Mouse (Mus musculus) MEL (cell line): Measurements from ENCODE around the gene Cacng2. TPM values are rescaled to one million over a fixed set of nuclear protein-coding genes. Genes with fewer than 3 reads are reported as not detected.

ENCODE experiments used
- DNase-seq: peaks from one replicate; pipeline ENCODE4 v3.0.0; 2011; ENCODE audit warnings: low read depth, low spot score
- H3K27ac ChIP-seq: 2 replicates; pipeline ENCODE4 v1.5.1; 2012; ENCODE audit warnings: low read depth, mild to moderate bottlenecking, control low read depth, low read length, moderate library complexity; ENCODE audit not compliant: control insufficient read depth
- H3K27me3 ChIP-seq, 2 experiments: fragments of 150-350 bp in 1 of 2; sonication (generic) in 1 of 2; 2 replicates each; pipeline ENCODE4 v1.6.1; 2012; ENCODE audit warnings: low read length in 2 of 2, mild to moderate bottlenecking in 2 of 2, improper control_type of control experiment in 1 of 2, moderate library complexity in 1 of 2; ENCODE audit not compliant: insufficient read depth in 2 of 2, control insufficient read depth in 1 of 2
- H3K36me3 ChIP-seq, 2 experiments: 2 replicates each; pipeline ENCODE4 v1.6.1; 2012 to 2014; ENCODE audit warnings: low read length in 2 of 2, improper control_type of control experiment in 1 of 2, inconsistent platforms in 1 of 2, mild to moderate bottlenecking in 1 of 2; ENCODE audit not compliant: insufficient read depth in 2 of 2, control insufficient read depth in 1 of 2
- H3K4me1 ChIP-seq, 2 experiments: fragments of 150-350 bp in 1 of 2; sonication (generic) in 1 of 2; 2 replicates each; pipeline ENCODE4 v1.6.1; 2012; ENCODE audit warnings: low read length in 2 of 2, improper control_type of control experiment in 1 of 2, mild to moderate bottlenecking in 1 of 2; ENCODE audit not compliant: insufficient read depth in 2 of 2, control insufficient read depth in 1 of 2
- H3K4me3 ChIP-seq, 2 experiments: fragments of 150-350 bp in 1 of 2; sonication (generic) in 1 of 2; 2 replicates each; pipeline ENCODE4 v1.5.1; 2012; ENCODE audit warnings: low read depth in 2 of 2, low read length in 2 of 2, mild to moderate bottlenecking in 2 of 2, moderate library complexity in 2 of 2, control low read depth in 1 of 2, improper control_type of control experiment in 1 of 2; ENCODE audit not compliant: control insufficient read depth in 1 of 2, insufficient read depth in 1 of 2
- H3K79me2 ChIP-seq: 2 replicates; pipeline ENCODE4 v1.6.1; 2012; ENCODE audit warnings: mild to moderate bottlenecking, low read length, moderate library complexity; ENCODE audit not compliant: control insufficient read depth, poor library complexity, insufficient read depth
- H3K9ac ChIP-seq: 2 replicates; pipeline ENCODE4 v1.6.1; 2012; ENCODE audit warnings: low read depth, mild to moderate bottlenecking, control low read depth, low read length, moderate library complexity; ENCODE audit not compliant: control insufficient read depth, poor library complexity, severe bottlenecking
- H3K9me3 ChIP-seq: fragments of 150-350 bp; sonication (generic); replicated peaks from 2 replicates; pipeline ENCODE4 v1.6.1; 2012; ENCODE audit warnings: mild to moderate bottlenecking, low read length, improper control_type of control experiment, moderate library complexity; ENCODE audit not compliant: insufficient read depth
- BHLHE40 ChIP-seq: IDR thresholded peaks from 2 replicates; pipeline ENCODE4 v1.6.1; 2012; ENCODE audit warnings: low read depth, mild to moderate bottlenecking, inconsistent platforms, low read length, improper control_type of control experiment, borderline replicate concordance
- CHD1 ChIP-seq: IDR thresholded peaks from 2 replicates; pipeline ENCODE4 v1.6.1; 2012; ENCODE audit warnings: low read depth, mild to moderate bottlenecking, inconsistent platforms, low read length, improper control_type of control experiment
- CTCF ChIP-seq, 3 experiments: IDR thresholded peaks in 2 of 3; conservative IDR thresholded peaks in 1 of 3; 2 replicates each; pipeline ENCODE4 v1.5.1; 2011 to 2012; ENCODE audit warnings: low read length in 3 of 3, low read depth in 2 of 3, mild to moderate bottlenecking in 2 of 3, improper control_type of control experiment in 1 of 3, inconsistent platforms in 1 of 3, mixed read lengths in 1 of 3, moderate library complexity in 1 of 3; ENCODE audit not compliant: control insufficient read depth in 1 of 3, insufficient read depth in 1 of 3, poor library complexity in 1 of 3, severe bottlenecking in 1 of 3
- E2F4 ChIP-seq: IDR thresholded peaks from 2 replicates; pipeline ENCODE4 v1.6.1; 2011; ENCODE audit warnings: low read depth, low read length, improper control_type of control experiment, borderline replicate concordance
- ELF1 ChIP-seq: IDR thresholded peaks from 2 replicates; pipeline ENCODE4 v1.6.1; 2014; ENCODE audit warnings: low read depth, mild to moderate bottlenecking, inconsistent platforms, low read length, improper control_type of control experiment, moderate library complexity
- ETS1 ChIP-seq: IDR thresholded peaks from 2 replicates; pipeline ENCODE4 v1.6.1; 2012; ENCODE audit warnings: low read depth, mild to moderate bottlenecking, inconsistent platforms, low read length, improper control_type of control experiment, moderate library complexity
- GATA1 ChIP-seq: IDR thresholded peaks from 2 replicates; pipeline ENCODE4 v1.6.1; 2011; ENCODE audit warnings: low read depth, low read length, improper control_type of control experiment
- MAX ChIP-seq: IDR thresholded peaks from 2 replicates; pipeline ENCODE4 v1.6.1; 2011; ENCODE audit warnings: low read length, improper control_type of control experiment
- MEF2A ChIP-seq: IDR thresholded peaks from 2 replicates; pipeline ENCODE4 v1.6.1; 2014; ENCODE audit warnings: low read depth, mild to moderate bottlenecking, inconsistent platforms, low read length, improper control_type of control experiment; ENCODE audit not compliant: poor library complexity, insufficient replicate concordance, severe bottlenecking; ENCODE audit errors: extremely low read depth
- MYB ChIP-seq: IDR thresholded peaks from 2 replicates; pipeline ENCODE4 v1.6.1; 2011; ENCODE audit warnings: mild to moderate bottlenecking, low read depth, low read length, improper control_type of control experiment
- MYC ChIP-seq: IDR thresholded peaks from 2 replicates; pipeline ENCODE4 v1.6.1; 2011; ENCODE audit warnings: low read depth, mild to moderate bottlenecking, low read length, improper control_type of control experiment, moderate library complexity
- NELFE ChIP-seq: IDR thresholded peaks from 2 replicates; pipeline ENCODE4 v1.6.1; 2011; ENCODE audit warnings: low read depth, low read length, improper control_type of control experiment
- POLR2A ChIP-seq, 2 experiments: IDR thresholded peaks; 2 replicates each; pipeline ENCODE4 v1.6.1; 2011 to 2012; ENCODE audit warnings: low read length in 2 of 2, mild to moderate bottlenecking in 2 of 2, control low read depth in 1 of 2, improper control_type of control experiment in 1 of 2, low read depth in 1 of 2, moderate library complexity in 1 of 2; ENCODE audit not compliant: control insufficient read depth in 1 of 2, insufficient read depth in 1 of 2, poor library complexity in 1 of 2
- RAD21 ChIP-seq: IDR thresholded peaks from 2 replicates; pipeline ENCODE4 v1.6.1; 2011; ENCODE audit warnings: mild to moderate bottlenecking, low read depth, low read length, improper control_type of control experiment
- SMC3 ChIP-seq: IDR thresholded peaks from 2 replicates; pipeline ENCODE4 v1.6.1; 2011; ENCODE audit warnings: low read depth, low read length, improper control_type of control experiment
- TAL1 ChIP-seq: IDR thresholded peaks from 2 replicates; pipeline ENCODE4 v1.6.1; 2012; ENCODE audit warnings: mild to moderate bottlenecking, inconsistent platforms, low read length, moderate library complexity, mixed read lengths
- TBP ChIP-seq: IDR thresholded peaks from 2 replicates; pipeline ENCODE4 v1.8.0; 2011; ENCODE audit warnings: low read depth, low read length, improper control_type of control experiment
- UBTF ChIP-seq: IDR thresholded peaks from 2 replicates; pipeline ENCODE4 v1.6.1; 2012; ENCODE audit warnings: low read depth, mild to moderate bottlenecking, inconsistent platforms, low read length, improper control_type of control experiment, moderate library complexity, borderline replicate concordance; ENCODE audit not compliant: insufficient read depth
- USF1 ChIP-seq: IDR thresholded peaks from 2 replicates; pipeline ENCODE4 v1.6.1; 2014; ENCODE audit warnings: low read depth, mild to moderate bottlenecking, inconsistent platforms, low read length, improper control_type of control experiment, moderate library complexity
- USF2 ChIP-seq, 2 experiments: IDR thresholded peaks; 2 replicates each; pipeline ENCODE4 v1.6.1; 2011 to 2012; ENCODE audit warnings: improper control_type of control experiment in 2 of 2, low read length in 2 of 2, borderline replicate concordance in 1 of 2, inconsistent platforms in 1 of 2, low read depth in 1 of 2, mild to moderate bottlenecking in 1 of 2; ENCODE audit not compliant: insufficient read depth in 1 of 2
- ZKSCAN1 ChIP-seq: IDR thresholded peaks from 2 replicates; pipeline ENCODE4 v1.6.1; 2012; ENCODE audit warnings: low read depth, mild to moderate bottlenecking, inconsistent platforms, low read length, improper control_type of control experiment, moderate library complexity
- ZMIZ1 ChIP-seq: IDR thresholded peaks from 2 replicates; pipeline ENCODE4 v1.6.1; 2012; ENCODE audit warnings: low read depth, mild to moderate bottlenecking, inconsistent platforms, low read length, improper control_type of control experiment, moderate library complexity
- ZNF384 ChIP-seq: IDR thresholded peaks from 2 replicates; pipeline ENCODE4 v1.6.1; 2012; ENCODE audit warnings: low read depth, mild to moderate bottlenecking, inconsistent platforms, low read length, improper control_type of control experiment
- polyA plus RNA-seq, 2 experiments: library from polyadenylated mRNA; stranded (reverse) in 1 of 2; unstranded in 1 of 2; fragments of >175 nt in 1 of 2; fragments of >200 nt in 1 of 2; gene quantifications; 2 replicates each; pipeline versions ENCODE4 v1.2.1 to v1.2.4; 2012; ENCODE audit warnings: low replicate concordance in 2 of 2, low read depth in 1 of 2; ENCODE audit not compliant: insufficient read length in 2 of 2, insufficient read depth in 1 of 2, missing spikeins in 1 of 2
- total RNA-seq: library from RNA; depleted of rRNA; stranded (reverse); fragments of 300-350 nt; gene quantifications from 2 replicates; pipeline ENCODE4 v1.2.3, GENCODE M21; 2012

The Cacng2 gene
- total and polyA plus RNA-seq, 3 experiments = not detected

DNA sequence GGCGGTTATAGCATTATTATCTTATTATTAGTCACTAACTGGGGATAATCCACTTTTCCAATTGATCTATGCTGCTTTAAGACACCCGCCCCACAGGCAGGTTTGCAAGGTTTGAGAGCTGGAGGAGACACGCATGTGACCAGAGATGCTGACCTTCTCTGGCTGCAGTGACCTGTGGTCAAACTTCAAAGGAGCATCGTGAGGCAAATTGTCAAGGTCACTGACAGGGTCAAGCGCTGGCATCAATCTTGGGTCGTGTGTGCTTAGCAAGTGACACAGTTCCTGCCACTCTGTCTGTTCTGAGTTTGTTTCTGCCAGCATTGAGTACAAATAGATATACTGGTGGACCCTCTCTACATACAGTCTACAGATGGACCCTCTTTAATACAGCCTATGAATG is 14.8 kb upstream of the Cacng2 start:
- DNase-seq = no peak
- H3K27me3 ChIP-seq = peaks cover 0 to 2% of the 10 kb centered on the region in 2 experiments; a peak in 2 of 4 replicates
- TF ChIP-seq E2F4 = no peak
- TF ChIP-seq, all 39 proteins: peak for 0

DNA sequence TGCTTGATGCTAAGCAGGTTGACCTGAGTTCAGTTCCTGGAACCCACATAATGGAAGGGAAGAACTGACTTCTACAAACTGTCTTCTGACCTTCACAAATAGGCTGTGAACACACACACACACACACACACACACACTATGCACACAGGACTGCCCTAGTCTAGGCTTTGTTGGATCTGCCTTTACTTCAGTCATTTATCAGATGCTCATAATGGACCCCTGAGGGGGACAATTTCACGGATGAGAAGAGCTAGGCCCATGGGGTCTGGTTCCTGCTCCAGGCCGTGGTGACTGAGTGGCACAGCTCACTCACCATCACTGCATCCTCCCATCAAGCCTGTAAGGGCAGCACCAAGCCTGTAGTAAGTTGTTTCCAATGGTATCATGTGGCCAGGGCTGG is 13.6 kb upstream of the Cacng2 start:
- H3K4me3 ChIP-seq = no peak overlapping the region
- no peak for DNase-seq
- TF ChIP-seq BHLHE40 (no peak), ETS1 (no peak), USF1 (no peak), USF2 (IDR thresholded peaks at IDR 0.05; ENCODE audit: borderline replicate concordance in 1 of 2, insufficient read depth in 1 of 2, low read depth in 1 of 2, low read length in 2 of 2) (no peak), ELF1 (no peak), ZNF384 (no peak), MYB (no peak), MEF2A (no peak), MAX (no peak), SMC3 (no peak), MYC (no peak), ZKSCAN1 (no peak), UBTF (no peak)
- no peaks in the 10 kb centered on the region for H3K79me2 ChIP-seq
- no peaks in the 10 kb centered on the region for H3K36me3 ChIP-seq
- H3K27me3 ChIP-seq = peaks cover 0 to 2% of the 10 kb centered on the region in 2 experiments; a peak in 3 of 4 replicates
- no peak overlapping the region for H3K9ac ChIP-seq
- H3K9me3 ChIP-seq = no peaks in the 10 kb centered on the region
- H3K27ac ChIP-seq = no peak overlapping the region
- no peaks in the 10 kb centered on the region for H3K4me1 ChIP-seq

More for the DNA sequence above, 14.8 kb upstream of the Cacng2 start:
- H3K79me2 ChIP-seq = no peaks in the 10 kb centered on the region
- H3K27ac ChIP-seq = no peak overlapping the region
- H3K4me3 ChIP-seq = no peak overlapping the region
- no peaks in the 10 kb centered on the region for H3K36me3 ChIP-seq
- no peaks in the 10 kb centered on the region for H3K4me1 ChIP-seq
- H3K9ac ChIP-seq = no peak overlapping the region
- no peaks in the 10 kb centered on the region for H3K9me3 ChIP-seq

DNA sequence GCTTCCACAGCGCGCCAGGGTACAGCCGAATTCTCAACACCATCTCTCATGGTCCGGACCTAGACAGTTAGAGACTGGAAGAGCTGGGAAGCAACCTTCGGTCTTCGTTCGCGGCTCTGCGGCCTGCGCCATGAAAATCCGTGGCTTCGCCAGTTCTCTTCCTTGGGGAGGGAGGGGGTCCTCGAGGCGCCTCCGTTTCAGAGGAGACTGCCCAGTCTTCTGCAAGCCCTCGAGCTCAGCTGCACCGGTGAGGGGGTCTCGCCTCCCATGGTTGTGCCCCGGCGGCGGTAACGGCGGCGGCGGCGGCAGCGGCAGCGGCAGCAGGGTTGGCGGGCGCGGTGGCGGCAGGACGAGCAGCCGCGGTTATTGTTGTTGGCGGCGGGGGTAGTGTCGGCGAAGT is 580 bp downstream of the Cacng2 start:
- no peaks in the 10 kb centered on the region for H3K36me3 ChIP-seq
- no peaks in the 10 kb centered on the region for H3K4me1 ChIP-seq
- peaks cover 0 to 2% of the 10 kb centered on the region in 2 experiments; a peak in 1 of 4 replicates for H3K27me3 ChIP-seq
- TF ChIP-seq CTCF (IDR thresholded peaks at IDR 0.05 in 2 of 3, conservative IDR thresholded peaks at IDR 0.05 in 1 of 3; ENCODE audit: control insufficient read depth in 1 of 3, insufficient read depth in 1 of 3, low read depth in 2 of 3, low read length in 3 of 3, poor library complexity in 1 of 3, severe bottlenecking in 1 of 3) = no peak
- no peak for TF ChIP-seq NELFE
- no peak for TF ChIP-seq RAD21
- no peak for TF ChIP-seq USF2 (IDR thresholded peaks at IDR 0.05; ENCODE audit: borderline replicate concordance in 1 of 2, insufficient read depth in 1 of 2, low read depth in 1 of 2, low read length in 2 of 2)
- no peak for TF ChIP-seq MAX
- TF ChIP-seq ZMIZ1 = no peak
- TF ChIP-seq TBP = no peak
- TF ChIP-seq POLR2A (IDR thresholded peaks at IDR 0.05; ENCODE audit: control insufficient read depth in 1 of 2, insufficient read depth in 1 of 2, low read depth in 1 of 2, low read length in 2 of 2, poor library complexity in 1 of 2) = no peak
- no peak for TF ChIP-seq MEF2A
- no peak for TF ChIP-seq ZKSCAN1
- no peak for TF ChIP-seq CHD1
- no peak for TF ChIP-seq MYB
- TF ChIP-seq BHLHE40 = no peak
- no peak for TF ChIP-seq SMC3
- TF ChIP-seq TAL1 = no peak
- TF ChIP-seq ETS1 = no peak
- TF ChIP-seq MYC = no peak
- no peak for TF ChIP-seq GATA1
- H3K27ac ChIP-seq = no peak overlapping the region
- no peak overlapping the region for H3K4me3 ChIP-seq
- H3K79me2 ChIP-seq = no peaks in the 10 kb centered on the region
- no peak for DNase-seq
- H3K9ac ChIP-seq = no peak overlapping the region
- H3K9me3 ChIP-seq = no peaks in the 10 kb centered on the region
